Mouse (Mus musculus) erythroblast, embryonic 14.5 days (primary cell): ENCODE results near the gene Cdc20.

Experiments
- GATA1 ChIP-seq: IDR thresholded peaks from 2 replicates; pipeline ENCODE4 v1.6.1; 2012; ENCODE audit warnings: low read length, inconsistent platforms, mixed read lengths
- TAL1 ChIP-seq: IDR thresholded peaks from 3 replicates; pipeline ENCODE4 v1.6.1; 2012; ENCODE audit warnings: low read length, inconsistent platforms, mixed read lengths

DNA sequence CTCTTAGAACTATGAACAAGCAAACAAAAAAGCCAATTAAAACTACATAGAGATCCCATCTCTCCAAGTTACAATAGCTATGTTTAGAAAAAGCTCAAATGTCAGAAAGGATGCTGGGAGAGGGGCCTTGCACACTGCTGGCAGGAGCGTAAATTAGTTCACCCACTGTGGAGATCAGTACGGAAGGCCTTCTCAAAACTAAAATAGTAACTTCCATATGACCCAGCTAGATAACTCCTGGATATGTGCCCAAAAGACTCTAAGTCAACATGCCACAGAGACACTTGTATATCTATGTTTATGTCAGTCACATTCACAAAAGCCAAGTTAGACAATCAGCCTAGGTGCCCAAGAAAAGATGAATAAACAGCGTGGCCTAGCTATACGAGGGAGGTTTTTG, 41.9 kb downstream of the Cdc20 start:
- no peak for TF ChIP-seq GATA1
- TF ChIP-seq TAL1 = no peak
